Mouse (Mus musculus) liver (tissue): Measurements from ENCODE around the gene Zfp93.

ENCODE experiments used
- DNase-seq: peaks from one replicate; pipeline ENCODE4 v3.0.0-alpha.2; 2020; ENCODE audit warnings: mixed read lengths

Gene Zfp93

DNA sequence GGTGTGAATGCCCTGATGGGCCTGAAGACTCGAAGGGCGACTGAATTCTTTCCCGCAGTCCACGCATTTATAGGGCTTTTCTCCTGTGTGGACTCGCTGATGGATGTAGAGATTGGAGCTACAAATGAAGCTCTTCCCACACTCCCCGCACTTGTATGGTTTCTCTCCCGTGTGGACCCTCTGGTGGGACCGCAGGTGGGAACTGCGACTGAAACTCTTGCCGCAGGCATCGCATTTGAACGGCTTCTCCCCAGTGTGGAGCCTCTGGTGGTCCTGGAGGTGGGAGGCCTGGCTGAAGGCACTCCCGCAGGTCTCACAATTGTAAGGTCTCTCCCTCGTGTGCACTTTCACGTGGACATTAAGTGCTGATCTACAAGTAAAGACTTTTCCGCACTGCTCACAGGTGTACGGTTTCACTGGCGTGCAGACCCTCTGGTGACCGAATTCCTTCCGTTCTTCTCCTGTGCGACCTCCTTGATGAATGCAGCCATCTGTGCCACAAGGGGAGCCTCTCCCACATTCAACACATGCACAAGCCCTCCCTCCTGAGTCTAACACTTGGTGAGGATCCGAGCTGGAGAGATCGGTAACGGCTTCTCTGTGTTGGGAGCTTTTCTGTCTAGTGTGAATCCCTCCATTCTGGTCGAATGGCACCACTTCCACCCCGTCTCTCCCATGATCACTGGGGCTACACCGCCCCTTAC is 21.3 kb downstream of the Zfp93 start:
- no peak for DNase-seq

DNA sequence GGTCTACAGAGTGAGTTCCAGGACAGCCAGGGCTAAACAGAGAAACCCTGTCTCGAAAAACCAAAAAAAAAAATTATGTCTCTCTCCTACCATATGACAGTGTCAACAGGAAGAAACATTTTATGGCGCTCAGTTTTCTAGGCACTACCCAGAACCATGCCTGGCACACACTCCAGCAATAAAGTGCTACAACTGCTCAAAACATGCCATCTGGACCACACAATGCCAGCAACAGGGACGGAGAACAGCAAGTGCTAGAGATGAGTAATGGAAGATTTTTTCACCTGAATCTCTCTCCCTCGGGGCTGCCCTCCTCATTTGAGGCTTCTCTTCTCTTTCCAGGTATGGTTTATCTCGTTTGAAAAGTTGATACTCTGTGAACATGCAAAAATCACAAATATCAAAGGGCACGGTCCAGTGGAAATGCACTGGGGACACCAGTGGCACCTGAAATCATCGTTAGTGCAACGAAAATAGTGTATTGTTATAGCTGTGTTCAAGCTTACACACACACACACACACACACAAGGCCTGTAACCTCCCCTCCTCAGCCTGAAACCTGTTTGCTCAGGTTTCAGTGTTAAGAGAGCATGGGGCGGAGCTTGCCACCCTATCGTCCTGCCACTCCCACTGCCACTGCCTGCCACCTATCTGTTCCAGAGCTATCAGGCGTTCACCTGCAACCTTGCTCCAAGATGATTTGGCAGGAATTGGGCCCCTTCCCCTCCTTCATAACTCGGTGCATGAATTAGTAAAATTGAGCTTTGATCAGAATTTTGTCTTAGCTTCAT is 23.0 kb downstream of the Zfp93 start:
- peak; percentile 52 for DNase-seq

DNA sequence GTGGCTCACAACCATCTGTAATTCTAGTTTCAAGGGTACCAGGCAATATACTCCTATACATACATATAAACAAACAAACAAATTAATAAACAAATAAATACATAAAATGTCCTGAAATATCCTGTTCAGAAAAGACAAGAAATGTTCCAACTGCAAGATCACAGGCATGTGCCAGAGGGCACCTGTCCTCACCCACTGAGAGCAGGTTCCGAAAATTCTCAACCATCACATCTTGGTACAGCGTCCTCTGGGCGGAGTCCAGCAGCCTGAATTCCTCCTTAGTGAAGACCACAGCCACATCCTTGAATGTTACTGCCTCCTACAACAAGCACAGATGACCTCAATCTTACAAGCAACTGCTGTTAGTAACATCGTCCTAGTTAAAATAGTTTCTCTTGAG is 24.5 kb downstream of the Zfp93 start:
- DNase-seq = no peak

DNA sequence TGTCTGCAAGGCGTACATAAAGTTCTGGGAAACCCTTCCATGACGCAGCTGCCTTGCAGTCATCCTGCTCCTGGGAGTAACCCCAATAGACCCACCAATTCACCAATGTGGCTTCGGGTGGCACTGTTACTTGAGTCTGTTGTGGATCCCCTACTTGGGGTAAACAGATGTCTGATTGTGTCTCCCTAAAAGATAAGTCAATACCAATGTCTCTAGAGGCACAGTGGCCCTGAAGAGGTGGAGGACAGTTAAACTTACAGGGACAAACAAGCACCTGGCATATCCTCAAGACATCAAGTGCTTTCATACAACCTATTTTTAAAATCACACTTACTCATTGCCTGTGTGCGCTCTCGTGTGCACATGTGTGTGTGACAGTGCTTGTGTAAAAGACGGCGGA is 25.2 kb downstream of the Zfp93 start:
- no peak for DNase-seq

DNA sequence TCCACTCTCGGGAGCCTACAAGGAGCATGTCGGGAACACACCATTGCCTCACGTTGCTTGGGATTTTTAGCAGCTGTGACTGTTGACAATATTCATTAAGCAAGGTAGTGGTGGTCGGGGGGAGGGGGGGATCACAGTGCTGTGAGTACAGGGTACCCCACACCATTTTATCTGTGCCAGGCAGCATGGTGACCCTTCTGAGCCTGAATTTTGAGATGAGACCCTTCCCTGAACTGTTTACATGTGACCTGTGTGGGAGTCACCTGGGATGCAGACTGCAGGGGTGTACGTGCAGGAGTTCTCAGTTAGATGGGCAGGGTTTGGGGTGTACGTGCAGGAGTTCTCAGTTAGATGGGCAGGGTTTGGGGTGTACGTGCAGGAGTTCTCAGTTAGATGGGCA is 26.2 kb downstream of the Zfp93 start:
- no peak for DNase-seq

DNA sequence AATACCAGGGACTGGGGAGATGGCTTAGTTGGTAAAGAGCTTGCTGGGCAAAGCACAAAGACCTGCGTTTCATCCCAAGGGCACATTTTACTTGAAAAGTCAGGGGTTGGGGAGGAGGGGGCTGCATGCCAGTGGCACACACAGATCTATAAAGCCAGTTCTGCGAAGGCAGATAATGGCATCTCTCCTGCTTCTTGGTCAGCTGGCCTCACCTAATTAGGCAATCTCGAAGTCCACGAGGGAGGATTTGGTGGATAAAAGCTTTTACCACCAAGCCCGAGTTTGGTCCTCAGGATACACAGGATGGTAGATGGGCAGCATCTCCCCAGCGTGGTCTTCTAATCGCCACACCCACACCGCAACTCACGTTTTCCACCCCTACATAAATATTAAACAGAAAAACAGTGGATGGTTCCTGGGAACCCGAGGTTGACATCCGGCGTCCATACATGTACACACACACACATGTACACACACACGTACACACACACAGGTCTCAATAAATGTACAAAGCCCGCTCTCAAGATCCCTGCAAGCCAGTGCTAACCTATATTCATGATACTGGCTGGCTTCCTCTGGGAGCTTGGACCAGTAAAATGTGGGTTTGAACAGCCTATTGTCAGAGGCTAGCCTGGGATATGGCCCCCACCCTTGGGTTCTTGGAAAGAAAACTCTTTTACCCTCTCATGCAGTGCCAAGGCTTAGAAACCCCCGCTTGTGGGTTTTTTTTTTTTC is 27.3 kb downstream of the Zfp93 start:
- no peak for DNase-seq

DNA sequence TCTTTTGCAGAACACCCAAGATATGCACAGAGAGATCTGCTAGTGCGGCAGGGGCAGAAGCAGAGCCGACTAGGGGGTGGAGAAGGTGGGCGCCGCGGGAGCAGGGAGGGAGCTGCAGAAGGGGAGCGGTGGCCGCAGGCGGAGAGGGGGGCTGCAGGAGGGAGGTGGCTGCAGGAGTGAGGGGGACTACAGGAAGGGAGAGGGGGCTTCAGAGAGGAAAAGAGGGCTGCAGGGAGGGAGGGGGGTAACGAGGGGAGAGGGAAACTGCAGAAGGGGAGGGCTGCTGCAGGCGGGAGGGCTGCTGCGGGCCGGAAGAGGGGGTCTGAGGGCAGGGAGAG is 28.4 kb downstream of the Zfp93 start:
- DNase-seq = no peak

DNA sequence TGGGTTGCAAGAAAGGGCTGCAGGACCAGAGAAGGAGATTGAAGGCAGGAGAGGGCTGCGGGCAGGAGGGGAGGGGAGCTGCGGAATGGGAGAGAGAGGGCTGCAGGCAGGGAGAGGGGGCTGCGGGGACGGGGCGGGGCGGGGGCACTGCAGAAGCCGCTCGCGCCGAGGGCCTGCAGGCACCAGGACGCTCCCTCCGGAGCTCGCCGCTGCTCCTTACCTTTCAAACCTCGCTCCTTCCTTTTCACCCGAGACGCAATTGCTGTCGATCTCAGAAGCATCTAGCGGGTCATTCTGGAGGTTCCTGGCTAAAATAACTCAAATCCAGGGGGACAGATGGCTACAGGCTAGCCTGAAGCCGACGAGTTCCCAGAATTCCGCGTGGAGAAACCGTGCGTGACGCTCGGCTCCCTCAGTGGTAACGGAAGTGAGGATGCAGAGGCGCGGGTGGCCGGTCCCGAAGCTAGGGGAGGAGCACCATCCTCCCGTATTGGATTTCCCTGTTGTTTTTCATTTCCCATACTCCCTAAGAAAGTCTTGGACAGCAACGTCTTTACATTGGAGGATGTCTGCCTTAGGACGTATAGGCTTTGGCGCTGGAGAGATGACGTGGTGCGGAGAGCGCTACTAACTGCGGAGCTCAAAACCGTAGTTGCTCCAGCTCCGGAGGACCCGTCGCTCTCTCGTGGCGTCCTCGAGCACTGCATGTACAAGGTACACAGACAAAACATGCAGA is 28.9 kb downstream of the Zfp93 start:
- DNase-seq = peak; percentile 81

DNA sequence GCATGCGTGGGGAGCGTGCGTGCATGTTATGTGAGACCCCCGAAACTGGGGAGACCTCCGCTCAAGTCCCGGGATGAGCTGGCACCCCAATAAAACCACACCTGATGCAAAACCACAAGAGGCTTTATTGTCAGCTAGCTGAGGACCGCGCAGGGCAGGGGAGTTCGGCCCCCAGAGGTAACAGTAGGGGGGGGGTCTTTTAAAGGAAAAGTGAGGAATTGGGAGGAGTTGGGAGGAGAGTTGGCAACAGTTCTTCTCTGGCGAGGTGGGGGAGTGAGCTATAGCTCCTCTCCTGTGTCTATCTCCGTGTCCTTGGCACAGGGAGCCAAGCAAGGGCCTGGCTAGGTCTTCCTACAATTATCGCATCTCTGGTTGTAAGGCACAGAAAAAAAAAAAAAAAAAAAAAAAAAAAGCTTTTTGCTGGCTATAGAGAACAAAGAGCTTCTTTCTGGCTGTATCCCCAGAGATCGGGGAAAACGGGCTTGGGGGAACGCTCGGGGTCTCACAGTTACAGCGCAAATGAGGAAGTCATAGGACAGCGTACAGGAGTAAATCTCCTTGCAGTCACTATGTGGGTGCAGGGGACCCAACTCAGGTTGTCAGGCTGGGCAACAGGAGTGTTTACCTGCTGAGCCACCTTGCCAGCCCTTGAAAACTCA is 29.7 kb downstream of the Zfp93 start:
- peak; percentile 13 for DNase-seq

DNA sequence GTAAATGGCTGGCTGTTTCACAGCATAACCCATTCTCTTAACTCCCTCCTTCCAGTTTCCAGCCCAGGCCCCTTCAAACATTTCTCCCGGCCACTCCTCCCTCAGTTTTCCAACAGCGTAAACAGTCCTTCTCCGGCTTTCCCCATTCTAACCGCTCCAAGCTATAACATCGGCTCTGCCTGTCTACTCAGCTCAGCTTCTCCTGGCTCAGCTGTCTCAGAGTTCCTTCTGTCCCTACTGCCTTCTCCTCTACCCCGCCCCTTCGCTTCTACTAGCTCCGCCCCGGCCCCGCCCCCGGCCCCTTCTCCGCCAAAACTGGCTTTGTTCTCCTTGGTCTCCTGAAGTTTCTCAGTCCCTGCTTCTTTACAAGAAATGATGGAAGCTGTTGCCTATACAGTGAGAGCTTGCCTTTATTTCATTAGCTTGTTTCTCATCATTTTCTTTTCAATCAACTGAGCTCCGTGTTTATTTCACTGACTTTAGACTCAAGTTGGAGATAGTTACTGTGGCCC is 30.6 kb downstream of the Zfp93 start, which contains the start of gene Zfp61:
Gene Zfp61, minus strand, starts transcription at position 462 of the 512 bp plus-strand sequence.
- DNase-seq = peak; percentile 86

DNA sequence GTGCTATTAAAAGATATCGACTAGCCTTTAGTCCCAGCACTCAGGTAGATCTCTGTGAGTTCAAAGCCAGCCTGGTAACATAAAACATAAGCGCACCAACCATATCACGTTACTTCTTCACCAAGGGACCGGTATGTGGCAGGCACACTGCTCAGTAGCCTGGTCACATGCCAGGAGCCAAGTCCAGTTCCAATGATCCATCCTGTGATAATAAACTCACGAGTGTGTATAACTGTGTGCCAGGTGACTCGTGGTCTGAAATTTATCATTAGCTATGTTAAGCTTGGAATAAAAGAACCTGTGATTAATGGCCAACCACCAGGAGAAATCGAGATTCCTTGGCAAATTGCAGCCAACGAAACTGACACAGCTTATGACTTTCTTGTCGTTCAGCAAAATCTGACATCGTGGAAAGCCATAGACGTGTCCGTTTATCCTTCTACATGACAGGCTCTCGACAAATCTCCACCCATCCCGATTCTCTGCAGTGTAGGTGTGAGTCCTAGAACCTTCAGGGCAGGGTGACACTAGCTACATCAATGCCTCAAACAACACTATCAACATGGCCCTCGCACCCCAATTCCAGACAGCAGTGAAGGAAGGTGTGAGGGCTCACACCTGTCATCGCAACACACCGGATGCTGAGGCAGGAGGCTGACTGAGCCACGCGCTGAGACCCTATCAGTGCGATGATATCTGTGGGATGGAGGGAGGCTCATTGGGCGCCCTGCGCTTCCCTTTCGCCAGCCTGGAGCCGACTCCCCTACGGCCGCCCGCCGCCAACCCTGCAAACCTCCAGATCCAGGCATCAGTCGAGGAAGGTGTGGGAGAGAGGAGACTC is 45.7 kb downstream of the Zfp93 start:
- DNase-seq = no peak

DNA sequence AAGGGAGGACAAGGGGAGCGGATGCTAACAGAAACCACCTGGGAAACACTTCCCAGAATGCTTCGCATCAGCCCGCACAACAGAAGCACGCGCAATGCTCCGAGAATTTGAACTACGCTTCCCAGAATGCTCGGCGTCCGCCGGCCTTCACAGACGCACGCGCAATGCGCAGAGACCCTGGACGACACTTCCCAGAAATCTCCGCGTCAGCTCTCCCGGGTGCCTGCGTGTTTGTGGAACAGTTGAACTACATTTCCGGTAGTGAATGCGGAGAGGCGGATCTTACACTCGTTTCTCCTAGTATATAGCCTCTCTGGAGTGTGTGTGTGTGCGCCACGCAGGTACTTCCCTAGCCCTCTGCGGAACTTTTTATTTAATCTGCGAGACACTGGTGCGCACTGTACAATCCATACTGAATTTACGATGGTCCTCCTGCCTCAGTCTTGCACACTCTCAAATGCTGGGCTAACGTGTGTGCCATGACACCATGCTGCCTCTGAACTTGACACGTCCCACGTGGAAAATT is 46.4 kb downstream of the Zfp93 start, which contains the start of gene Zfp94:
Gene Zfp94, minus strand, starts transcription at position 100 of the 526 bp plus-strand sequence.
- peak; percentile 93 for DNase-seq

DNA sequence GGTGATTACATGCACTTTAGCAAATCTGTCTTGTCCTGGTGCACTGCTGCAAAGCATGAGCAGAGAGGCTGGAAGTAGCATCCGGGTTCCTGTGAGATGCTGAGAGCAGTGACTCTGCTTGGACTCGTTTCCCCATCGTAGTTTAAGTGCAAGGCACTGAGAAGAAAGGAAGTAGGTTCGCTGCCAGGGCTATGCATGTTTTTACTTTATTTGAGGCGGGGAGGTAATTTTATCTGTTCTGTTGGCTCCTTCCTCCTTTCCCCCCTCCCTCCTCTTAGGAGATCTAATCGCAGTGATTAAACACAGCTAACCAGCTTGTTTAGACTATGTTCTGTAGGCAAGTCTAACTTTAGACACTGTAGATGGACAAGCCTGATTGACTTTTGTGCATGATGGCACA is 48.7 kb downstream of the Zfp93 start:
- DNase-seq = no peak

DNA sequence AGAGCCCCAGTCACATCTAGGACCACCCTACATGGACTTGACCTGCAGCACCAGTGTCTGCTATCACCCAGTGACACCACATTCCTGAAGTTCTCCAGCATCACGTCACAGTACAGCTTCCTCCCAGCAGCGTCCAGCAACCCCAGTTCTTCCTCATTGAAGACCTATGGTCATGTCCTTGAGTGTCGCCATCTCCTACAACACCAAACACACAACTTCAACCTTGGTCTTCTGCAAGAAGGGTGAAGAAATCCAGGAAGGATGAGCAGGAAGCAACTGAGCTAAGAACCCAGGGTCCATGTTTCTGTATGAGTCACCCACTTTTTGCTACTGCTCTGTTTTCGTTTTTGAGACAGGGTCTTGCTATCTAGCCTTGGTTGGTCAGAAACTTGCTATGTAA is 52.4 kb downstream of the Zfp93 start:
- no peak for DNase-seq

DNA sequence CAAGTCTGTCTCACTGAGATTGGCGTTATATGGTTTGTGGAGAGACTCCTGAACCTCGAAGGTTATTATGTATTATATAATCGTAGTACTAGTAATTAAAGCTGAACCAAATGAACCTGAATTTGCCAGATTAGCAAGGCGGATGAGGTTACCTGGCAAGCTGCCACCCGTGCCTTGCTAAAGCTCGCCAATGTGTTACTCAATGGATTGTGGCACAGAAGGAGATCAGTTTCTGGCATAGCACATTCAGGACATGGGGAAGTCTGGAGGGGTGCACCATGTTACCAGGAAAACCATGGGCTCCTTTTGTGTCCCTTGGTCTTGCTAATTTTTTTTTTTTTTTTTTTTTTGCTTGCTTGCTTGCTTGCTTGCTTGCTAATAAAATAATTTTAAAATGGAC is 55.0 kb downstream of the Zfp93 start:
- DNase-seq = no peak

DNA sequence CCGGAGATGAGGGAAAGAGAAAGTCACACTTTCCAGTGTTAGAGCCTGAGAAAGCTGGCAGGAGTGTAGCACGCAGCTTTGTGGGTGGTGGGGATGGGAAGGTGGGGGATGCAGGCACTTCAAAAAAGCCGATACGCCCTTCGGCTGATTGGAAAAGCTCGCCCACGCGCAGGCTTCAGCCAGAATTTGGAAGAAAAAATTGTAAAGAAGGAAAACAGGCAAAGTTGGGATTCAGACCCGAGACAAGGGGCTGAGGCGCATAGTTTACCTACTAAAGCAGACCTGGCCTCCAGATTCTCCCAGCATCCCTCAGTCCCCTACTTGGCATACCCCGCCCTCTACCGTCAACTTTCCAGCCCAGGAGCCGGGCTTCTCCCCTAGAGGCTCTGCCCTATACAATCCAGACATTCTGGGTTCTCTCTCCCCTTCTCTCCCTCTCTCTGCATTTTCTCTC is 55.5 kb downstream of the Zfp93 start:
- DNase-seq = no peak

DNA sequence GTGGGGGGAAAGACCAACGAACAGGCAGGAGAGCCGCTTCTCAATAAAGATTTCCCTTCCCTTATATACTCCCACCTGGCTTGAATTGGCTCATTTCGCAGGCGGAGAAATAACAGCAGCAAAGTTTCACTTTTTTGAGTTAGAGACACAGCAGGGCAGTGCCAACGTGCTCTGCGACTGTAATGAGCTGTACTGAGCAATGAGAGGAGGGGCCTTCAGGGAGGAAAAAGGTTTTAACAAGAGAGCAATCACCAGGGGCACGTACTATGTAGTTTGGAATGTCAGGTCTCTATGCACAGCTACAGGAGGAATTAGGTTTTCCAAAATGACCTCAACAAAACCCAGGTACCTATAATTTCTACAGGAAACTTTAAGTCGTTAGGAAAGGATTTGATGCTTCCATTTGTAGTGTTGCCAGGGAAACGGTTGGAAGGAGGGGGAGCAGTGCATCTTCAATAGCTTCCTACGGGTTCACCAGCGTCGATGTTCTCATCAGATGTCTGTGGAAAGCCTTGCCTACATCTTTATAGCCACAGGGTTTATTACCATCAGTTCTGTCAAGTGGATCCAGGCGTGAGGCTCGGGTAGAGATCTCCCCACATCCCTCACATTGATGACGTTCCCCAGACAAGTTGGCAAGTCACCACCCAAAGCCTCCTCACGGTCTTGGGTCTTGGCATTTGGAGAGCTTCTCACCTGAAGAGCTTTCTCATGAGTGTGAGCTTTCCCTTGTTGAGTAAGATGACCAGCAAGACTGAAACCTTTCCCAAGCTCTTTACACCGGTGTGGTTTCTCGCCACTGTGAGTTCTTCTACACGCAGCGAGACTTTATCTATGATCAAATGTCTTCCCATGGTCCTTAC is 56.3 kb downstream of the Zfp93 start:
- no peak for DNase-seq
